Mouse (Mus musculus) intestine, embryonic 15.5 days (tissue): ENCODE measurements around the gene Agap1. TPM values are rescaled to one million over a fixed set of nuclear protein-coding genes. Genes with fewer than 3 reads are reported as not detected.

Source experiments
- ATAC-seq: fragments of 200-750 bp; cut with Nextera tagmentation; 2 replicates; pipeline ENCODE4 v1.8.0; 2017; ENCODE audit warnings: moderate TSS enrichment, moderate library complexity
- H3K27ac ChIP-seq: fragments of 300-500 bp; sonication (generic); 2 replicates; pipeline ENCODE4 v1.5.1; 2015; ENCODE audit warnings: mild to moderate bottlenecking, inconsistent platforms
- H3K27me3 ChIP-seq: fragments of 300-500 bp; sonication (generic); replicated peaks from 2 replicates; pipeline ENCODE4 v1.6.1; 2015; ENCODE audit warnings: inconsistent platforms
- H3K36me3 ChIP-seq: fragments of 300-500 bp; sonication (generic); 2 replicates; pipeline ENCODE4 v1.6.1; 2015; ENCODE audit warnings: inconsistent platforms
- H3K4me1 ChIP-seq: fragments of 300-500 bp; sonication (generic); replicated peaks from 2 replicates; pipeline ENCODE4 v1.6.1; 2015; ENCODE audit warnings: inconsistent platforms
- H3K4me2 ChIP-seq: fragments of 300-500 bp; sonication (generic); replicated peaks from 2 replicates; pipeline ENCODE4 v1.6.1; 2015; ENCODE audit warnings: mild to moderate bottlenecking, inconsistent platforms
- H3K4me3 ChIP-seq: fragments of 300-500 bp; sonication (generic); replicated peaks from 2 replicates; pipeline ENCODE4 v1.5.1; 2015; ENCODE audit warnings: inconsistent platforms
- H3K9ac ChIP-seq: fragments of 300-500 bp; sonication (generic); 2 replicates; pipeline ENCODE4 v1.6.1; 2015; ENCODE audit warnings: inconsistent platforms
- H3K9me3 ChIP-seq: fragments of 300-500 bp; sonication (generic); 2 replicates; pipeline ENCODE4 v1.6.1; 2016; ENCODE audit warnings: inconsistent platforms
- WGBS: fragments of 180-500 bp; shearing (Covaris S2); methylation state at CpG from one replicate; pipeline ENCODE4 v1.1.7; 2015; 5-methylcytosine and 5-hydroxymethylcytosine counted together
- polyA plus RNA-seq: library from polyadenylated mRNA; unstranded; fragments of >200 nt; fragmentation: Nextera tagmentation; extraction: Ambion mirVana; gene quantifications from 2 replicates; pipeline ENCODE4 v1.2.1, GENCODE M21; 2015

Agap1 gene
- polyA plus RNA-seq, 1 experiment from 2014 or later = 9.4 TPM

- H3K27ac ChIP-seq = no peak overlapping the region
- no peak for ATAC-seq
- H3K4me2 ChIP-seq = no peak overlapping the region
- H3K4me3 ChIP-seq = no peak overlapping the region
- H3K9ac ChIP-seq = no peak overlapping the region
- no peaks in the 10 kb centered on the region for H3K36me3 ChIP-seq
- H3K9me3 ChIP-seq = no peaks in the 10 kb centered on the region
- WGBS = 44% methylated on average over 5 of the region's 5 CpGs
- H3K27me3 ChIP-seq = no peaks in the 10 kb centered on the region
- peaks cover 62% of the 10 kb centered on the region for H3K4me1 ChIP-seq
These were observed 10.9 kb downstream of the Agap1 start for GRCm38 (mm10) chr1:89465417-89466002.

GRCm38 (mm10) chr1:89467321-89468069 lies 12.9 kb downstream of the Agap1 start:
- Histone ChIP-seq H3K27me3 (no peaks in the 10 kb centered on the region), H3K4me3 (no peak overlapping the region), H3K27ac (peak overlapping the region; percentile 64), H3K9ac (no peak overlapping the region), H3K4me2 (peak overlapping the region; percentile 42), H3K4me1 (peaks cover 60% of the 10 kb centered on the region), H3K36me3 (no peaks in the 10 kb centered on the region), H3K9me3 (no peaks in the 10 kb centered on the region)
- ATAC-seq = peak; percentile 80
- 11% methylated on average over 6 of the region's 6 CpGs for WGBS

- Histone ChIP-seq H3K4me1 (peaks cover 55% of the 10 kb centered on the region), H3K9ac (no peak overlapping the region), H3K9me3 (no peaks in the 10 kb centered on the region), H3K36me3 (no peaks in the 10 kb centered on the region), H3K27me3 (no peaks in the 10 kb centered on the region), H3K4me3 (no peak overlapping the region), H3K27ac (peak overlapping the region; percentile 40; the same call in 1 of the 2 replicates), H3K4me2 (peak overlapping the region; percentile 42)
- 54% methylated on average over 3 of the region's 3 CpGs for WGBS
- no peak for ATAC-seq
These were observed 13.5 kb downstream of the Agap1 start for GRCm38 (mm10) chr1:89468141-89468540.

- Histone ChIP-seq H3K36me3 (no peaks in the 10 kb centered on the region), H3K4me3 (no peak overlapping the region), H3K4me1 (peaks cover 58% of the 10 kb centered on the region), H3K9me3 (no peaks in the 10 kb centered on the region), H3K9ac (no peak overlapping the region), H3K27me3 (no peaks in the 10 kb centered on the region), H3K27ac (no peak overlapping the region), H3K4me2 (no peak overlapping the region)
- WGBS = 64% methylated on average over 4 of the region's 4 CpGs
- no peak for ATAC-seq
These were observed 16.8 kb downstream of the Agap1 start for GRCm38 (mm10) chr1:89471430-89471829.

GRCm38 (mm10) chr1:89471891-89472290 lies 17.3 kb downstream of the Agap1 start:
- peaks cover 58% of the 10 kb centered on the region for H3K4me1 ChIP-seq
- no peak overlapping the region for H3K4me2 ChIP-seq
- H3K4me3 ChIP-seq = no peak overlapping the region
- no peaks in the 10 kb centered on the region for H3K9me3 ChIP-seq
- no peak for ATAC-seq
- WGBS = 74% methylated on average over 9 of the region's 9 CpGs
- H3K36me3 ChIP-seq = no peaks in the 10 kb centered on the region
- H3K9ac ChIP-seq = no peak overlapping the region
- no peak overlapping the region for H3K27ac ChIP-seq
- no peaks in the 10 kb centered on the region for H3K27me3 ChIP-seq

GRCm38 (mm10) chr1:89473946-89474345 lies 19.3 kb downstream of the Agap1 start:
- Histone ChIP-seq H3K4me3 (no peak overlapping the region), H3K27ac (no peak overlapping the region), H3K27me3 (no peaks in the 10 kb centered on the region), H3K9ac (no peak overlapping the region), H3K4me1 (peaks cover 52% of the 10 kb centered on the region), H3K9me3 (no peaks in the 10 kb centered on the region), H3K4me2 (no peak overlapping the region), H3K36me3 (no peaks in the 10 kb centered on the region)
- WGBS = 70% methylated on average over 5 of the region's 5 CpGs
- ATAC-seq = no peak

- H3K4me3 ChIP-seq = no peak overlapping the region
- H3K27me3 ChIP-seq = no peaks in the 10 kb centered on the region
- 53% methylated on average over 9 of the region's 9 CpGs for WGBS
- H3K9ac ChIP-seq = no peak overlapping the region
- H3K9me3 ChIP-seq = no peaks in the 10 kb centered on the region
- peak; percentile 66 for ATAC-seq
- peaks cover 55% of the 10 kb centered on the region for H3K4me1 ChIP-seq
- H3K36me3 ChIP-seq = no peaks in the 10 kb centered on the region
- H3K27ac ChIP-seq = peak overlapping the region; percentile 45; the same call in 1 of the 2 replicates
- H3K4me2 ChIP-seq = peak overlapping the region; percentile 6; the same call in 1 of the 2 replicates
These were observed 20.2 kb downstream of the Agap1 start for GRCm38 (mm10) chr1:89474853-89475252.

- ATAC-seq = peak; percentile 73
- Histone ChIP-seq H3K4me2 (no peak overlapping the region), H3K27me3 (no peaks in the 10 kb centered on the region), H3K9me3 (no peaks in the 10 kb centered on the region), H3K36me3 (no peaks in the 10 kb centered on the region), H3K4me1 (peaks cover 62% of the 10 kb centered on the region), H3K27ac (peak overlapping the region; percentile 36), H3K4me3 (no peak overlapping the region), H3K9ac (no peak overlapping the region)
- WGBS = 70% methylated on average over 5 of the region's 5 CpGs
These were observed 22.4 kb downstream of the Agap1 start for GRCm38 (mm10) chr1:89477033-89477432.

GRCm38 (mm10) chr1:89478571-89479460 lies 24.2 kb downstream of the Agap1 start:
- no peak overlapping the region for H3K4me2 ChIP-seq
- WGBS = 81% methylated on average over 4 of the region's 4 CpGs
- no peaks in the 10 kb centered on the region for H3K27me3 ChIP-seq
- no peaks in the 10 kb centered on the region for H3K9me3 ChIP-seq
- H3K9ac ChIP-seq = no peak overlapping the region
- H3K27ac ChIP-seq = no peak overlapping the region
- no peak overlapping the region for H3K4me3 ChIP-seq
- no peaks in the 10 kb centered on the region for H3K36me3 ChIP-seq
- no peak for ATAC-seq
- peaks cover 55% of the 10 kb centered on the region for H3K4me1 ChIP-seq

GRCm38 (mm10) chr1:89481154-89481553 lies 26.5 kb downstream of the Agap1 start:
- Histone ChIP-seq H3K36me3 (no peaks in the 10 kb centered on the region), H3K4me3 (no peak overlapping the region), H3K27me3 (no peaks in the 10 kb centered on the region), H3K4me2 (peak overlapping the region; percentile 12; the same call in 1 of the 2 replicates), H3K9ac (no peak overlapping the region), H3K27ac (peak overlapping the region; percentile 6; the same call in 1 of the 2 replicates), H3K9me3 (no peaks in the 10 kb centered on the region), H3K4me1 (peaks cover 44% of the 10 kb centered on the region)
- peak; percentile 80 for ATAC-seq
- WGBS = 67% methylated on average over 9 of the region's 9 CpGs

- no peaks in the 10 kb centered on the region for H3K36me3 ChIP-seq
- no peaks in the 10 kb centered on the region for H3K9me3 ChIP-seq
- H3K4me1 ChIP-seq = peaks cover 30% of the 10 kb centered on the region
- H3K27me3 ChIP-seq = no peaks in the 10 kb centered on the region
- WGBS = 68% methylated on average over 5 of the region's 5 CpGs
- H3K27ac ChIP-seq = no peak overlapping the region
- no peak for ATAC-seq
- H3K4me2 ChIP-seq = no peak overlapping the region
- no peak overlapping the region for H3K9ac ChIP-seq
- H3K4me3 ChIP-seq = no peak overlapping the region
These were observed 28.2 kb downstream of the Agap1 start for GRCm38 (mm10) chr1:89482812-89483211.

GRCm38 (mm10) chr1:89486891-89487290 lies 32.3 kb downstream of the Agap1 start:
- WGBS = 88% methylated on average over 6 of the region's 6 CpGs
- Histone ChIP-seq H3K4me1 (peaks cover 16% of the 10 kb centered on the region), H3K9ac (no peak overlapping the region)

More at GRCm38 (mm10) chr1:89486891-89487290, 32.3 kb downstream of the Agap1 start:
- ATAC-seq = no peak
- no peaks in the 10 kb centered on the region for H3K27me3 ChIP-seq
- no peak overlapping the region for H3K4me3 ChIP-seq
- H3K9me3 ChIP-seq = no peaks in the 10 kb centered on the region
- H3K36me3 ChIP-seq = no peaks in the 10 kb centered on the region
- no peak overlapping the region for H3K27ac ChIP-seq
- H3K4me2 ChIP-seq = no peak overlapping the region
